Mouse (Mus musculus) CD4-positive naive resting alpha-beta T cell, adult 76 days (primary cell): ENCODE measurements around the gene Pabpc5. TPM values are rescaled to one million over a fixed set of nuclear protein-coding genes. Genes with fewer than 3 reads are reported as not detected.

ENCODE experiments used
- total RNA-seq: library from RNA; stranded (reverse); gene quantifications from one replicate; pipeline ENCODE4 v1.2.4, GENCODE M21; 2023

The Pabpc5 gene
- not detected for total RNA-seq

DNA sequence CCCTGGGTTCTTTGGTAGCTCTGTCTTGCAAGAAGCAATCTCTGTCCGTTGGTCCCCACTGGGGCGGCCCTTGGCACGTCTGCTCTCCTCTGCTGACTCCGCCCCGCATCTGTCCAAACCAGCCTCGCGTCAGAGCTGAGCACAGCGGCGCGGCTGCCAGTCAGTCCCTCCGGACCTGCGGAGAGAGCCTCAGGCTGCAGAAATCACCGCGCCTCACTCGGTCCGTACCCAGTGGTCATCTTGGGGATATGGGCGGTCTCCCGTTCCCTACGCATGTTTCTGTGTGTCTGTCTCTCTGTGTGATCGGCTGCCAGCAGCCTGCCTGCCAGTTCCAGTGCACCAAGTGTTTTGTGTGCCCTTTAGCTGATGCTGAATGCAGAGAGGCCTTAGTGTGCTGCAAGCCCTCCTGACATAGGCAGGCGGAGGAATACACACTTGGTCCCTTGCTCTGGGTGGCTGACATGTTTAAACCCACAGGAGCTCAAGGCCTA lies at the start of gene Pabpc5:
TSS of gene Pabpc5 (plus strand) at position 116 of the 491 bp plus-strand sequence.

